19 mouse cellular contexts compared by ENCODE assay signal in genomic region chr19:6553174-6553573, GRCm38 (mm10). TPM values are rescaled to one million over a fixed set of nuclear protein-coding genes. Genes with fewer than 3 reads are reported as not detected.
"Had no signal": no experiment of that assay in that cellular context is flagged by ENCODE, and none has a peak within 500 bp of the region (broad histone marks: within the 10 kb centered on the region; RNA-seq: fewer than 3 reads in every experiment).

No protein-coding gene starts in this region.

- ATAC-seq: midbrain, embryonic 13.5 days; midbrain, embryonic 16.5 days had no signal

- H3K9me3 ChIP-seq: limb, embryonic 12.5 days; limb, embryonic 15.5 days; megakaryocyte, embryonic 14.5 days; midbrain, embryonic 10.5 days; midbrain, embryonic 13.5 days; neural tube, embryonic 13.5 days; stomach, embryonic 15.5 days had no signal

- H3K4me3 ChIP-seq: limb, embryonic 12.5 days; limb, embryonic 15.5 days; megakaryocyte, embryonic 14.5 days; midbrain, embryonic 10.5 days; midbrain, embryonic 13.5 days; myocyte; neural tube, embryonic 13.5 days; stomach, embryonic 15.5 days had no signal

- H3K4me2 ChIP-seq: limb, embryonic 12.5 days; limb, embryonic 15.5 days; liver, embryonic 11.5 days; midbrain, embryonic 13.5 days; neural tube, embryonic 13.5 days; stomach, embryonic 15.5 days had no signal

- H3K9ac ChIP-seq: limb, embryonic 12.5 days; limb, embryonic 15.5 days; liver, embryonic 14.5 days; liver, postnatal 0 days; midbrain, embryonic 13.5 days; neural tube, embryonic 13.5 days; stomach, embryonic 15.5 days had no signal

- DNase-seq: liver, postnatal 0 days; retina, postnatal 1 day; right cerebral cortex, postnatal 25 days; spleen, adult 18-20 months; thymus, postnatal 25 days had no signal

- H3K36me3 ChIP-seq: limb, embryonic 12.5 days; limb, embryonic 15.5 days; midbrain, embryonic 10.5 days; midbrain, embryonic 13.5 days; neural tube, embryonic 13.5 days; stomach, embryonic 15.5 days had no signal

- H3K27me3 ChIP-seq: limb, embryonic 12.5 days; limb, embryonic 15.5 days; midbrain, embryonic 13.5 days; neural tube, embryonic 13.5 days; stomach, embryonic 15.5 days had no signal

- H3K27ac ChIP-seq: limb, embryonic 12.5 days; limb, embryonic 15.5 days; liver, embryonic 14.5 days; midbrain, embryonic 13.5 days; neural tube, embryonic 13.5 days; stomach, embryonic 15.5 days had no signal

- H3K4me1 ChIP-seq: stomach, embryonic 15.5 days had no signal

RNA-seq across cellular contexts. Expression of gene Slc22a12, which starts 10.3 kb away (rescaled TPM):
- total RNA-seq: monocyte, adult 5-6 weeks; neutrophil, adult 5-6 weeks had no signal
- polyA plus RNA-seq: limb, embryonic 12.5 days; limb, embryonic 15.5 days; liver, embryonic 11.5 days; liver, embryonic 14.5 days; liver, postnatal 0 days; midbrain, embryonic 10.5 days; midbrain, embryonic 13.5 days; myocyte; neural tube, embryonic 13.5 days; stomach, embryonic 15.5 days; thymus, postnatal 0 days had no signal
